Mouse (Mus musculus): ENCODE results near the gene Pdxk. TPM values are rescaled to one million over a fixed set of nuclear protein-coding genes. Genes with fewer than 3 reads are reported as not detected.

The Pdxk gene
- polyA plus RNA-seq, 1 experiment: 0.14 TPM

DNA sequence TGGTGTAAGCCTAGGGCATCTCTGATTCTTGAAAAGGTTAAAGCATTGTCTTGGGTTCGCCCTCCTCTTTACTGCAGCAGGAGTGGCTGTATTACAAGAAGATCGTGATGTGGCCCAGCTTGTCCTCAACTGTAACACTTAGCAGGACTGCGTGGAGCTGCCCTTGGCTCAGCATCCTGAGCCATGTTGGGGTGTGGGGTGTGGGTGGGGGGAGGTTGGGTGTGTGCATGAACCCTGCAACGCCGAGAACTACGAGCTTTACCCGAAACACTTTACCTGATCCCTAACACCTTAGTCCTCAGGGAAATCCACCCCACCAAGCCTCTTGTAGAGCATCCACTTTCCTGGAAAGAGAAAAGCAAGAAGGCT lies 51.6 kb downstream of the Pdxk start:
- Histone ChIP-seq H3K4me3 (replicated peaks) (peak overlapping the region; percentile 79), H3K36me3 (ENCODE audit: control insufficient read depth) (peaks cover 32% of the 10 kb centered on the region), H3K9me3 (ENCODE audit: control insufficient read depth, low read length) (no peaks in the 10 kb centered on the region), H3K4me1 (ENCODE audit: control insufficient read depth) (peaks cover 31% of the 10 kb centered on the region), H3K27me3 (ENCODE audit: control insufficient read depth) (no peaks in the 10 kb centered on the region)
- TF ChIP-seq TAL1 (IDR thresholded peaks at IDR 0.05; ENCODE audit: low read length) (no peak), GATA1 (IDR thresholded peaks at IDR 0.05; ENCODE audit: low read length) (no peak)

GRCm38 (mm10) chr10:78412319-78413151 lies 52.2 kb downstream of the Pdxk start, which contains the start of gene Rrp1:
Gene Rrp1, minus strand, starts transcription at chr10:78413043.
- Histone ChIP-seq H3K4me3 (replicated peaks) (peak within 1 kb of the TSS; percentile 79), H3K27me3 (ENCODE audit: control insufficient read depth) (no peaks in the 10 kb centered on the region), H3K9me3 (ENCODE audit: control insufficient read depth, low read length) (no peaks in the 10 kb centered on the region), H3K36me3 (ENCODE audit: control insufficient read depth) (peaks cover 37% of the 10 kb centered on the region), H3K4me1 (ENCODE audit: control insufficient read depth) (peaks cover 34% of the 10 kb centered on the region)
- TF ChIP-seq TAL1 (IDR thresholded peaks at IDR 0.05; ENCODE audit: low read length) (no peak), GATA1 (IDR thresholded peaks at IDR 0.05; ENCODE audit: low read length) (no peak)

DNA sequence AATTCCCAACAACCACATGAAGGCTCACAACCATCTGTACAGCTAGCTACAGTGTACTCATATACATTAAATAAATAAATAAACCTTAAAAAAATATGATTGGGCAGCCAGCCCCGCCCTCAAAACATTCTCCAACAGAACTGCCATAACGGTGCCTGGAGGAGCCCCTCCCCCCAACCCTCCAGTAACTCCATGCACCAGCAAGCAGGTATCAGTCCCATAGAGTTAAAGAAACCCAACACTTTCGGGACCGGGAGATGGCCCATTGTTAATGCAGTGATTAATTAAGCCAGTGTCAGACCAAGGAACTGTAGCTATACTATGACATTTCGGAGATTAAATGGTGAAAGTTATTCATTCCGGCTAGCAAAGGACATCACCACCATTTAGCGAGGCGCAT lies 52.9 kb downstream of the Pdxk start:
- H3K4me3 ChIP-seq (replicated peaks): peak overlapping the region; percentile 79
- no peaks in the 10 kb centered on the region for H3K27me3 ChIP-seq (ENCODE audit: control insufficient read depth)
- H3K9me3 ChIP-seq (ENCODE audit: control insufficient read depth, low read length): no peaks in the 10 kb centered on the region
- TF ChIP-seq GATA1 (IDR thresholded peaks at IDR 0.05; ENCODE audit: low read length) (no peak), TAL1 (IDR thresholded peaks at IDR 0.05; ENCODE audit: low read length) (no peak)
- H3K36me3 ChIP-seq (ENCODE audit: control insufficient read depth): peaks cover 44% of the 10 kb centered on the region
- H3K4me1 ChIP-seq (ENCODE audit: control insufficient read depth): peaks cover 41% of the 10 kb centered on the region

- Histone ChIP-seq H3K9me3 (ENCODE audit: control insufficient read depth, low read length) (no peaks in the 10 kb centered on the region), H3K4me3 (replicated peaks) (no peak overlapping the region), H3K36me3 (ENCODE audit: control insufficient read depth) (peaks cover 69% of the 10 kb centered on the region), H3K27me3 (ENCODE audit: control insufficient read depth) (no peaks in the 10 kb centered on the region), H3K4me1 (ENCODE audit: control insufficient read depth) (peaks cover 47% of the 10 kb centered on the region)
- TF ChIP-seq GATA1 (IDR thresholded peaks at IDR 0.05; ENCODE audit: low read length): no peak
- no peak for TF ChIP-seq TAL1 (IDR thresholded peaks at IDR 0.05; ENCODE audit: low read length)
These were observed 55.6 kb downstream of the Pdxk start for GRCm38 (mm10) chr10:78409035-78409788.

GRCm38 (mm10) chr10:78407132-78407531 lies 57.6 kb downstream of the Pdxk start:
- Histone ChIP-seq H3K4me3 (replicated peaks) (no peak overlapping the region), H3K36me3 (ENCODE audit: control insufficient read depth) (peaks cover 90% of the 10 kb centered on the region), H3K4me1 (ENCODE audit: control insufficient read depth) (peaks cover 34% of the 10 kb centered on the region), H3K9me3 (ENCODE audit: control insufficient read depth, low read length) (no peaks in the 10 kb centered on the region), H3K27me3 (ENCODE audit: control insufficient read depth) (no peaks in the 10 kb centered on the region)
- TF ChIP-seq TAL1 (IDR thresholded peaks at IDR 0.05; ENCODE audit: low read length): no peak
- no peak for TF ChIP-seq GATA1 (IDR thresholded peaks at IDR 0.05; ENCODE audit: low read length)

DNA sequence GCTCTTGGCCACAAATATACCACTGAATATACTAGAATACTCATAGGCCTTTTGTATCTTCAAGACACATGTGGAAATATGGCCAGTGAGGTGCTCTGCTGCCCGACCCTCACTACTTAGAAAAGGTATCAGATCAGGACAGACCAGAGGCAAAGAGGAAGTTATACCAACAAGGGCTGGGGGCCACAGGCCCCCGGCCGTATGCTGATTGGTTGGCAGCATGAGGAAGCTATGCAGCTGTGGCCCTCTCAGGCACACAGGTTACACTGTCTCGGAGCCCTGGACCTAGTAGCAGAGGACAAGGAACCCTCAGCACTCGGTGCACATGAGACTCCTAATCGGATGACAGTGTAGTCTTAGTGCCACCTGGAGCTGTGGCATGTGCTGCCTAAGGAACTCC lies 58.6 kb downstream of the Pdxk start:
- Histone ChIP-seq H3K4me3 (replicated peaks) (no peak overlapping the region), H3K36me3 (ENCODE audit: control insufficient read depth) (peaks cover 97% of the 10 kb centered on the region), H3K27me3 (ENCODE audit: control insufficient read depth) (no peaks in the 10 kb centered on the region), H3K4me1 (ENCODE audit: control insufficient read depth) (peaks cover 30% of the 10 kb centered on the region), H3K9me3 (ENCODE audit: control insufficient read depth, low read length) (no peaks in the 10 kb centered on the region)
- TF ChIP-seq GATA1 (IDR thresholded peaks at IDR 0.05; ENCODE audit: low read length) (no peak), TAL1 (IDR thresholded peaks at IDR 0.05; ENCODE audit: low read length) (no peak)

- no peaks in the 10 kb centered on the region for H3K9me3 ChIP-seq (ENCODE audit: control insufficient read depth, low read length)
- no peaks in the 10 kb centered on the region for H3K27me3 ChIP-seq (ENCODE audit: control insufficient read depth)
- no peak overlapping the region for H3K4me3 ChIP-seq (replicated peaks)
- peaks cover 86% of the 10 kb centered on the region for H3K36me3 ChIP-seq (ENCODE audit: control insufficient read depth)
- H3K4me1 ChIP-seq (ENCODE audit: control insufficient read depth): peaks cover 46% of the 10 kb centered on the region
- TF ChIP-seq TAL1 (IDR thresholded peaks at IDR 0.05; ENCODE audit: low read length): no peak
These were observed 62.4 kb downstream of the Pdxk start for GRCm38 (mm10) chr10:78402301-78402922.

DNA sequence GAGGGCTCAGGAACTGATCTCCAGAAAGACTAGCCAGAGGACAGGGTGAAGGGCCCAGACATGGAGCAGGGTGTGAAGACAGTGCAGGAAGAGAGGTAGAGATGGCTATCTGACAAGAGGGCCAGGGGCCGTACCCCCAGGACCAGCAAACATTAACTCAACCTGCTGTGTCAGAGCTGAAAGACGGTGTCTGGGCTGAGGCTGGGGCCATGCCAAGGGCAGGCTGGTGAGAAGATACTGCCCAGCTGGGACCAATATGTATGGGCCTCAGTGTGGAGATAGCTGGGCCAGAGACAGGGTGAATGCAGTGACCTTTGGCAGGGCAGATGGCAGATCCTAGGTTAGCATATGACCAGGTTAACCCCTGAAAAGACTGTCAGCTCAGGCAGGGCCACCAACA lies 63.6 kb downstream of the Pdxk start:
- peaks cover 74% of the 10 kb centered on the region for H3K36me3 ChIP-seq (ENCODE audit: control insufficient read depth)
- H3K27me3 ChIP-seq (ENCODE audit: control insufficient read depth): no peaks in the 10 kb centered on the region
- no peaks in the 10 kb centered on the region for H3K9me3 ChIP-seq (ENCODE audit: control insufficient read depth, low read length)
- H3K4me1 ChIP-seq (ENCODE audit: control insufficient read depth): peaks cover 37% of the 10 kb centered on the region
- H3K4me3 ChIP-seq (replicated peaks): no peak overlapping the region
- TF ChIP-seq TAL1 (IDR thresholded peaks at IDR 0.05; ENCODE audit: low read length): no peak
- no peak for TF ChIP-seq GATA1 (IDR thresholded peaks at IDR 0.05; ENCODE audit: low read length)

DNA sequence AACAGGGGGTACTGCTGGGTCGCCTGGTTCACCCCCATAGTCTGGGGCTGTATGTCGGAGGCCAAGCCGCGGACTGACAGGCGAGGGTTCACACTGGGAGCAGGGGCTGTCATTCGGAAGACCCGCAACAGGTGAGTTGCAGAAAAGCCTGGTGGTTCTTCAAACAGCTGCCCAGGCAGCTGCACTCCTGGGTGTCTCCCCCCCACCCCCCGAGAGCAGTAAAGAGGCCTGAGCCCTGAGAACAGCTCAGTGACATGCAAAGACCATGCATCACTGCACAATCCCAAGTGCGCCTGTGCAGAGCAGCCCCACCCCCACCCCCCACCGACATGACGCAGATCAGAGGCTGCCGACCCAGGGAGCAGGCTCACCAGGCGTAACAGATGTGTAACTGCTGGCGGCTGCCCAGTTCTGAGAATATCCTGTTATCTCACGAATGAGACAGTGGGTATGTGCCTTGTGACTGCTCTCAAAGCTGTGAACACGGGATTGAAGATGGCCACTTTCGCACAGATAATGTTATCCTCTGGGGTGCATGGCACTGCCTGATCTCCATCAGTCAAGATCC lies 65.6 kb downstream of the Pdxk start:
- H3K4me1 ChIP-seq (ENCODE audit: control insufficient read depth): peaks cover 37% of the 10 kb centered on the region
- peaks cover 55% of the 10 kb centered on the region for H3K36me3 ChIP-seq (ENCODE audit: control insufficient read depth)
- H3K4me3 ChIP-seq (replicated peaks): no peak overlapping the region
- no peak for TF ChIP-seq GATA1 (IDR thresholded peaks at IDR 0.05; ENCODE audit: low read length)
- TF ChIP-seq TAL1 (IDR thresholded peaks at IDR 0.05; ENCODE audit: low read length): no peak
- no peaks in the 10 kb centered on the region for H3K27me3 ChIP-seq (ENCODE audit: control insufficient read depth)
- no peaks in the 10 kb centered on the region for H3K9me3 ChIP-seq (ENCODE audit: control insufficient read depth, low read length)
